Mouse (Mus musculus): ENCODE results near the gene BC049352.

GRCm38 (mm10) chr9:45182521-45182920, 714 bp downstream of the BC049352 start:
- TF ChIP-seq POLR2A (IDR thresholded peaks at IDR 0.05; ENCODE audit: insufficient read depth, low read depth, low read length) = no peak
- no peak for TF ChIP-seq CTCF (IDR thresholded peaks at IDR 0.05; ENCODE audit: insufficient read depth, low read depth, low read length)

Data from olfactory bulb, adult 2 months (tissue).